Mouse (Mus musculus) thymus, postnatal 36 days (tissue): Measurements from ENCODE around the gene Flot1.

Experiments used
- DNase-seq, 2 experiments: peaks; one replicate each; pipeline ENCODE4 v3.0.0; 2022; ENCODE audit warnings: mixed read lengths in 2 of 2

Gene Flot1

DNA sequence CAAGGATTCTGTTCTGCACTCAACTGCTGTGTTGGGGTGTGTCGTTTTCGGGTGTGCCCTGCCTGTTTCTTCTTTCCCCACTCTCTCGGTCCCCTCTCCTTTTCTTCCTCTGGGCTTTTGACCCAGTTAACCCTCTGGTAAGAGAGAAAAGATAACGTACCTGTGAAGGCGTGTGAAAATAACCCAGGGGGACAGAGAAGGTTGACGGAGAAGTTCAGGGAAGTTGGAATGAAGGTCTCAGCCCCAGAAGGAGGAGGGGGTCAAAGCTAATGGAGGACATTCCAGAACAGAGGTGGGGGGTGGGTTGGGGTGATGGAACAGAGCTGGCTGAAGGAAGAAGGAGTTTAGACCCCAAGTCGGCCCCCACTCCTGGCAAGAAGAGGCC is 45.9 kb downstream of the Flot1 start:
- DNase-seq: no peak

DNA sequence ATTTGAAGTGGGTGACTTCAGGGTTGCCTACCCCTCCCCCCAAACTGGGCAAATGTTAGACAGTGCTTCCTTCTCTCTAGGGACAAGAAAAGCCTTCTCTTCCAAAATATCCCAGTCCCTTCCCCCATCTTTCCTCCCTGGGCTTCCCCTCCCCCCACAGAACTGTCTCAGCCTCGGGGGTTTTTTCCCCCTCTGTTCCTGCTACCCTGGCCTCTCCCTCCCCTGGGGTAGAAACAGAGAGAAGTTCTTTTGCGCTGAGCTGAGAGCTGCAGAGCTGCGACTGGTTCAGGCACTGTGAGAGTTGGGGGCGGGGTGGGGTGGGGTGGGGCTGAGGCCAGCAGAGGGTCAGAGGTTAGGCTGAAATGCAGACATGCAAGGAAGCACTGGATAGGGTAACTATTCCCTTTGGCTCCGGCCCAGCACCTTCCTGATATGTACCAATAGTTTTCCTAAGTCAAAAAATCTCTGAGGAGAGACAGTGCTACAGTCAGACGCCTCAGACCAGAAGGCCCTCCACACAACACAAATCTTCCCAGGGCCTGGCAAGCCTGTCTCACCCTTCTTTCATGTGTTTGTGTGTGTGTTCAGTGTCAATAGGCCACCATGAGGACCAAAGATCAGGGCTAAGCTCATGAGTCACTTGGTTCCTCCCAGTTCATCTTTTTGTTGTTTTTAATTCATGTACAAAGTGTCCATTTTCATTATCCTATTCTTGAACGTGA is 46.5 kb downstream of the Flot1 start:
- DNase-seq: peak; percentile 60 to 63

DNA sequence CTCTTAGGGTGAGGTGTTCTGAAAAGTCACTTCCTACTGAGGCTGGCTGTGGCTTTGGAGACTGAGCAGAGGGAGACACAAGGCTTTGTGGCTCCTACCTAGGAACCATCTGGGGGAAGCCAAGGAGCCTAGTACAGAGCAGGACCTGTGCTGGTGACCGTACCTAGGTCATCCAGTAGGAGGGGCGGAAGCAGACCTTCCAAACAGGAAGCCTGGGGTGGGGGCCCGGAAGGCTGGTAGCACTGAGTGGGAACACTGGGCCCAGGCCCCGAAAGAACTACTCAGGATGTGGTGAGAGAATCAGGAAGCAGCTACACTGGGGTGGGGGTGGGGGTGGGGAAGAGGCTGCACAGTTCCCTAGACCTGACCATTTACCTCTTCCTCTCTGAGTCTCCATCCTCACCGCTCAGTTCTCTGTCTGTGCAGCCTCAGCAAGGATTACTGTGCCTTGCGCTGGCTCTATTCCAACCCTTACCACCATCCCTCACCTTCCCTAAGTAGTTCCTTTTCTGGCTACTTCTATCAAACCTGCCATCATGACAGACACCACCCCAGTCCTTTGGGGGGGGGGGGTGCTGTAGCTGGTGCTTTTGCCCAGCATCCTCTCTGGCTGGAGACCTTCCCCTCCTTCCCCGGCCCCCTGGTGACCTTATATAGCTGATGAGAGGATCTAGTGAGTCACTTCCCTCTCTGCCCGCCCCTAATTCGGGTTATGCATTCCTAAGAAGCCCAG is 47.3 kb downstream of the Flot1 start:
- DNase-seq: peak; percentile 86 to 92

DNA sequence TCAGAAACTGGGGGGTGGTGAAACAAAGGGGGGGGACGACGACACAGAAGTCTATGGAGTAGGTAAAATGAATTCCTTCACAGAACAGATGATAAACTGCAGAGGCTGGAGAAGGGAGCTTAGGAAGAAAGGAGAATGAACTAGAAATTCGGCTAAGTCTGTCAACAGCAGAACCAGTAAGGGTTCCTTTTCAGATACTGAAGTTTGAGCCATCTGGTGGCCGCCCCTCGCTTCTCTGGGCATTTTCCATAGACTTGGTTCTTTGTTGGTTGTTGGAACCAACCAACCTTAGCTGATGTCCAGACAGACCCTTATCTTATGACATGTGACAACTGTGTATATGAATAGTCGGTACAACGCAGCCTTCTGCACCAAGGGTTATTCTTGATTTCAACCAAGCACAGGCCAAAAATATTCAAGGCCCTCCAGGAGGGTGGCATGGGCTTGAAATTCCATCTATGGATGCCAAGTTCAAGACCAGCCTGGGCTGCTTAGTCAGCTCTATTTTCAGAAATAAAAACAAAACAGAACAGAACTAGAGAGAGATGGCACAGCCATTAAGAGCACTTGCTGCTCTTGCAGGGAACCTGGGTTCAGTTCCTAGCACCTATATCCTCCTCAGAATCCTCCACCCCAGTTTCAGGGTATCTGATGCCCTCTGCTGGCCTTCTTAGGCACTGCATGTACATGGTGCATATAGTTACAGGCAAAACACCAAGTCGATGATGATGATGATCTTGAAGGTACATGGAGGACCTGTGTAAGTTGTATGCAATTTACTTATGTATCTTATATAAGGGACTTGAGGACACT is 48.1 kb downstream of the Flot1 start:
- DNase-seq: peak; percentile 52 to 54

DNA sequence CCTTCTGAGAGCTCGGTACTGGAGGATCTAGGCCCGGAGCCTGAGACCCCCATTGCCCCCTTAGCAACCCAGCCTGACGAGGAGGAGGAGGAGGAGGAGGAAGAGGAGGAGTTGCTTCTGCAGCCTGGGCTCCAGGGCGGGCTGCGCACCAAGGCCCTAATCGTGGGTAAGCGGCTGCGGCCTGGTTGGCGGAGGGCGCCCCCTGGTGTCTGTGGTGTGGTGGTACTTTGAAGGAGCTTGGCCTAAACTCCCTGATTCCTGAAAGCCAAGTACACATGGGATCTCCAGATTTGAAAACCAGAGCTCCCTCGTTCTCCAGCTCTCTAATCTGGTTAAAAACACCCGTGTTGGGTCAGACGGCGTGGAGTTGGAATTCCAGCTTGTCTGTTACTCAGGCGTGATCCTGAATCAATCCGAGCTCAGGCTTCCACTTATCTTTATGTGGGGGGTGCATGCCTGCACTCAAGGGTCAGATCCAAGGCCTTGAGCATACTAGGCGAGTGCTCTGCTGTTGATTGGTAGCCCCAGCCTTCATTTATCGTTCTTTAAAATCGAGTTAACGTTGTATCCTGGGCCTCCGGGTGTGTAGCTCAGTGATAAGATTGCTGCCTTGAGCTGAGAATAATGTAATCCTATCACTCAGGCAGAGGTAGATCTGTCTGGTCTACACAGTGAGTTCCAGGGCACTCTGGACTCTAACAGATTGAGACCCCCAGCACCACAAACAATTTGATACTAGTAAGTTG is 50.9 kb downstream of the Flot1 start:
- peak; percentile 86 to 87 for DNase-seq

DNA sequence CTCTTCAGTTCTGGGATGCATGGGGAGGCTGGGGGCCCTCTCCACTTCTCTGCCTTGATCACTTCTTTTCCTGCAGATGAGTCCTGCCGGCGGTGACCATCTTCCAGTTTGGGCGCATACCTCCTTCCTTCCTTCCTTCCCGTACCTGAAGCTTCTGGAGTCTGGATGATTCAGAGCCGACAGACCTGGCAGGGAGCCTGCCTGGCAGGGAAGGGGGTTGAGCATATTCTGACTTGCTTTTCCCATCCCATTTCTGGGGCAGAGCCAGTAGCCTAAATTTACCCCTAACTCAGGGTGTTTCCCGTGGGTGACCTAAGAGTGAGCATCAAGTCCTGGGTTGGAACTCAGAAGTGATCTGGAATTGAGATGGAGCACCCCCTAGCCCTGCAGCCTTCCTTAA is 51.7 kb downstream of the Flot1 start:
- DNase-seq: no peak

DNA sequence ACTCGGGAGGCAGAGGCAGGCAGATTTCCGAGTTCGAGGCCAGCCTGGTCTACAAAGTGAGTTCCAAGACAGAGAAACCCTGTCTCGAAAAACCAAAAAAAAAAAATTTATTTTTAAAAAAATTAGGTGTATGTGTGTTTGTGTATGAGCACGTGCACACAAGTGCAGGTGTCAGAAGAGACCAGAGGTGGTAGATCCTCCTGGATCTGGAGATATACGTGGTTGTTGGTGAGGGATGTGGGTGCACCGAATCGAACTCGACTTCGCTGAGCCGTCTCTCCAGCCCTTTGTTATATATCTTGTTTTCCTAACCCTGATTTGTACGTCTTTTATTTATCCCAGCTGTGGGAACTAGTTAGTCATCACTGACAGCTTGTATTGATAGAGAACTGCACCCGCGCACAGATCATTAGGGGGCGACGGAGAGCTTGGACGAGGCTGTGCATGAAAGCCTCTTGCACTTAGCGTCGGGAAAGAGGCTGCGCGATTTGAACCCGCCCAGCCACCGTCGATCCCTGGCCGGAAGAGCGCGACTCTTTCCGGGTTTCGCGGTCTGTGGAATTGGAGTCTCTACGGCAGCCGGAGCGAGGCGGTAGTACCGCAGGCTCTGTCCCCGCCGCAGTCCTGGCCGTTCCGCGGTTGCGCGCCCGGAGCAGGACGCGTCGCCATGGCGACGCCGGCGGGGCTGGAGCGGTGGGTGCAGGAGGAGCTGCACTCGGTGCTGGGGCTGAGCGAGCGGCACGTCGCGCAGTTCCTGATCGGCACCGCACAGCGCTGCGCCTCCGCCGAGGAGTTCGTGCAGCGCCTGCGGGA is 56.4 kb downstream of the Flot1 start, which contains the start of gene Dhx16:
Gene Dhx16, plus strand, starts transcription at position 575 of the 813 bp plus-strand sequence.
- DNase-seq: peak; percentile 94 to 96
